Mouse (Mus musculus) kidney, adult 2 months (tissue): ENCODE results near the gene Nsf.

Source experiments
- CTCF ChIP-seq: fragments of 200-500 bp; conservative IDR thresholded peaks from 2 replicates; pipeline ENCODE4 v1.5.1; 2011; ENCODE audit warnings: low read depth, mild to moderate bottlenecking, control low read depth, low read length, moderate library complexity, mixed read lengths; ENCODE audit not compliant: insufficient read depth, insufficient read length
- POLR2A ChIP-seq: fragments of 200-500 bp; IDR thresholded peaks from one replicate; pipeline ENCODE4 v1.6.1; 2011; ENCODE audit warnings: low read depth, low read length, control low read depth

DNA sequence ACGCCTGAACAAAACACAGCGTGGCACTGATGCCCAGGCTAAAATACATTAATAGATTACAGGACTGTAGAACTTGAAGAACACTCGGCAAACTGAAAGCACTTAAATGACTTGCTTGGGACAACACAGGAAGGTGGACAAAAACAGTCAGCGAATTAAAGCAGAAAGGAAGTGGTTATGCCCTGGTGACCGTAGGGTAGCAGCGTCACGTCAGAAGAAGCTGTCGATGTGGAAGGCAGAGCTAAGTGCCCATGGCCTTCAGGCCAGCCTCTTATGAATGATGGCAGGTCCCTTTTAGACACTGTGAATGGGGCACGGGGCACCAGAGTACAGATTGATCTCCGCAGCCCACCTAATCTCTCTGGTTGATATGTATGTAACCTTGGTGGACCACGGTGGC is 105.6 kb downstream of the Nsf start:
- TF ChIP-seq CTCF (no peak), POLR2A (no peak)
